ENCODE assay signal across 28 mouse cellular contexts in the genomic region with DNA sequence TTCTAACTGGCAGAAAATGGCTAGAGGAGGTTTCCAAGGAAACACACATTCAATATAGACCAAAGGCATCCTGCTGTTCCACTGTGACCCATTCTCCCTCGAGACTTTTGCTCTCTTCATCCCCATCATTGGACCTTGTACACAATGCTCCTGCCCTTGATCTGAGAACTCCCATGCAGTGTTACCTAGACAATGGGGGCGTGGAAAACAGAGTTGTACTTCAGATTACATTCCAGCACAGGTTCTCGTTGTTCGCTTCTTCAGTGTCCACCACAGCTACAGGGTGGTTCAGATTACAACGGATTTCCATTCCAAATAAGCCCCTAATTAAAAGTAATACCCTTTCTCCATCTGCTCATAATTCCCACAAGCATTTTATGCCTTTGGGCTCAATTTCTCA.
DNase-seq lines count a peak whose midpoint lies in the region; ATAC-seq and TF ChIP-seq lines count a peak whose summit lies in the region.
"Had no signal": no experiment of that assay in that cellular context is flagged by ENCODE, and none has a peak within 500 bp of the region (broad histone marks: within the 10 kb centered on the region; RNA-seq: fewer than 3 reads in every experiment).

No protein-coding gene starts in this region.

- H3K27me3 ChIP-seq in hindbrain, embryonic 11.5 days (ENCODE audit: control insufficient read depth, insufficient read depth, low read length) = no peaks in the 10 kb centered on the region
- H3K27me3 ChIP-seq in hindbrain, postnatal 0 days (ENCODE audit: insufficient read depth, low read length) = no peaks in the 10 kb centered on the region
- no peaks in the 10 kb centered on the region for H3K27me3 ChIP-seq in embryonic facial prominence, embryonic 11.5 days (ENCODE audit: control insufficient read depth, insufficient read depth, low read length)
- H3K27me3 ChIP-seq: embryonic facial prominence, embryonic 13.5 days; forebrain, embryonic 15.5 days; hindbrain, embryonic 15.5 days; liver, embryonic 12.5 days; megakaryocyte, embryonic 14.5 days; midbrain, embryonic 15.5 days had no signal

- H3K4me2 ChIP-seq in hindbrain, embryonic 11.5 days (replicated peaks; ENCODE audit: low read depth, low read length) = no peak overlapping the region
- H3K4me2 ChIP-seq in hindbrain, postnatal 0 days (ENCODE audit: low read depth, low read length) = no peak overlapping the region
- H3K4me2 ChIP-seq in embryonic facial prominence, embryonic 11.5 days (ENCODE audit: low read depth, low read length) = no peak overlapping the region
- H3K4me2 ChIP-seq: embryonic facial prominence, embryonic 13.5 days; forebrain, embryonic 15.5 days; heart, embryonic 11.5 days; hindbrain, embryonic 15.5 days; liver, embryonic 12.5 days; midbrain, embryonic 15.5 days had no signal

- no peak for ATAC-seq in hindbrain, embryonic 11.5 days (ENCODE audit: low FRiP score)
- ATAC-seq in hindbrain, postnatal 0 days = no peak
- no peak; the same call in 1 of the 2 replicates for ATAC-seq in embryonic facial prominence, embryonic 11.5 days (replicated peaks; ENCODE audit: insufficient number of reproducible peaks, low FRiP score, low TSS enrichment, low read depth)
- ATAC-seq: forebrain, embryonic 15.5 days; liver, embryonic 12.5 days; midbrain, embryonic 15.5 days had no signal

- no peak overlapping the region for H3K9ac ChIP-seq in hindbrain, embryonic 11.5 days (ENCODE audit: low read depth, low read length)
- H3K9ac ChIP-seq in hindbrain, postnatal 0 days (replicated peaks; ENCODE audit: low read length) = no peak overlapping the region
- H3K9ac ChIP-seq in embryonic facial prominence, embryonic 11.5 days (replicated peaks; ENCODE audit: low read length) = no peak overlapping the region
- H3K9ac ChIP-seq: embryonic facial prominence, embryonic 13.5 days; forebrain, embryonic 15.5 days; hindbrain, embryonic 15.5 days; liver, embryonic 12.5 days; liver, postnatal 0 days; midbrain, embryonic 15.5 days had no signal

- no peaks in the 10 kb centered on the region for H3K9me3 ChIP-seq in hindbrain, embryonic 11.5 days (ENCODE audit: control insufficient read depth, low read length)
- H3K9me3 ChIP-seq in hindbrain, postnatal 0 days (ENCODE audit: low read length) = no peaks in the 10 kb centered on the region
- no peaks in the 10 kb centered on the region for H3K9me3 ChIP-seq in embryonic facial prominence, embryonic 11.5 days (replicated peaks; ENCODE audit: control insufficient read depth, low read length)
- H3K9me3 ChIP-seq: embryonic facial prominence, embryonic 13.5 days; forebrain, embryonic 15.5 days; hindbrain, embryonic 15.5 days; liver, embryonic 12.5 days; megakaryocyte, embryonic 14.5 days; midbrain, embryonic 15.5 days had no signal

- WGBS in hindbrain, embryonic 11.5 days = 27% methylated on average over 5 of the region's 5 CpGs
- WGBS in hindbrain, postnatal 0 days = 22% methylated on average over 5 of the region's 5 CpGs
- WGBS in embryonic facial prominence, embryonic 11.5 days = 36% methylated on average over 5 of the region's 5 CpGs

- no peak overlapping the region for H3K4me3 ChIP-seq in hindbrain, embryonic 11.5 days (ENCODE audit: low read depth, low read length)
- no peak overlapping the region for H3K4me3 ChIP-seq in hindbrain, postnatal 0 days (ENCODE audit: low read length)
- no peak overlapping the region for H3K4me3 ChIP-seq in embryonic facial prominence, embryonic 11.5 days (ENCODE audit: low read depth, low read length)
- H3K4me3 ChIP-seq: embryonic facial prominence, embryonic 13.5 days; erythroblast, embryonic 14.5 days; forebrain, embryonic 15.5 days; gastrocnemius, adult 2 months; hindbrain, embryonic 15.5 days; liver, embryonic 12.5 days; megakaryocyte, embryonic 14.5 days; midbrain, embryonic 15.5 days had no signal

- H3K4me1 ChIP-seq in hindbrain, embryonic 11.5 days (replicated peaks; ENCODE audit: control insufficient read depth, insufficient read depth, low read length) = no peaks in the 10 kb centered on the region
- no peaks in the 10 kb centered on the region for H3K4me1 ChIP-seq in hindbrain, postnatal 0 days (ENCODE audit: insufficient read depth, low read length)
- no peaks in the 10 kb centered on the region for H3K4me1 ChIP-seq in embryonic facial prominence, embryonic 11.5 days (ENCODE audit: control insufficient read depth, insufficient read depth, low read length)
- H3K4me1 ChIP-seq: hindbrain, embryonic 15.5 days; liver, embryonic 12.5 days; midbrain, embryonic 15.5 days had no signal

- TF ChIP-seq CTCF in hindbrain, postnatal 0 days (IDR thresholded peaks at IDR 0.05; ENCODE audit: low read depth) = no peak

- no peaks in the 10 kb centered on the region for H3K36me3 ChIP-seq in hindbrain, embryonic 11.5 days (ENCODE audit: control insufficient read depth, insufficient read depth, low read length)
- no peaks in the 10 kb centered on the region for H3K36me3 ChIP-seq in hindbrain, postnatal 0 days (ENCODE audit: insufficient read depth, low read length)
- H3K36me3 ChIP-seq in embryonic facial prominence, embryonic 11.5 days (replicated peaks; ENCODE audit: control insufficient read depth, insufficient read depth, low read depth, low read length) = no peaks in the 10 kb centered on the region
- H3K36me3 ChIP-seq: embryonic facial prominence, embryonic 13.5 days; forebrain, embryonic 15.5 days; hindbrain, embryonic 15.5 days; liver, embryonic 12.5 days; midbrain, embryonic 15.5 days had no signal

- peak; percentile 23 for DNase-seq in hindbrain, embryonic 11.5 days (ENCODE audit: low spot score)
- no peak for DNase-seq in hindbrain, postnatal 0 days (ENCODE audit: low spot score)
- DNase-seq in R1 (ENCODE audit: low read depth, low spot score) (peak; percentile 24), ZHBTc4 (ENCODE audit: low read depth, low spot score) (peak; percentile 16)
- DNase-seq in embryonic facial prominence, embryonic 11.5 days (ENCODE audit: low spot score) = peak; percentile 52
- no peak for DNase-seq in lung, postnatal 36 days
- DNase-seq: adrenal gland, adult 8-10 months; B cell, adult 2 months; cerebellum, adult 9-10 months; gastrocnemius, adult 2 months; gastrocnemius, postnatal 36 days; heart, adult 18-20 months; heart, postnatal 36 days; kidney, adult 18-20 months; kidney, postnatal 4 days; layer of hippocampus, postnatal 36 days; left cerebral cortex, postnatal 4 days; right cerebral cortex, postnatal 4 days; thymus, postnatal 4 days had no signal

- H3K27ac ChIP-seq in hindbrain, embryonic 11.5 days (ENCODE audit: low read depth, low read length) = no peak overlapping the region
- no peak overlapping the region for H3K27ac ChIP-seq in hindbrain, postnatal 0 days
- no peak overlapping the region for H3K27ac ChIP-seq in embryonic facial prominence, embryonic 11.5 days (replicated peaks; ENCODE audit: low read depth, low read length)
- H3K27ac ChIP-seq: embryonic facial prominence, embryonic 13.5 days; forebrain, embryonic 15.5 days; gastrocnemius, adult 2 months; hindbrain, embryonic 15.5 days; liver, embryonic 12.5 days; midbrain, embryonic 15.5 days had no signal

Comparison
In these comparisons a context has a peak if more than half of its experiments do, and no peak if none do; other contexts are left out.
1. DNase-seq: peak in hindbrain, embryonic 11.5 days (single experiment), R1 (single experiment), ZHBTc4 (single experiment) and embryonic facial prominence, embryonic 11.5 days (single experiment); none in hindbrain, postnatal 0 days (single experiment) and lung, postnatal 36 days (single experiment).